Mouse (Mus musculus) heart, postnatal 36 days (tissue): Measurements from ENCODE around the gene Hmgb2. TPM values are rescaled to one million over a fixed set of nuclear protein-coding genes. Genes with fewer than 3 reads are reported as not detected.

Source experiments
- DNase-seq, 2 experiments: peaks; one replicate each; pipeline ENCODE4 v3.0.0; 2021 to 2022
- intact Hi-C: fragments of 180-260 bp; cut with DNase I; formaldehyde crosslinking; loops from one replicate; pipeline ENCODE4 v1.15.1; 2025
- total RNA-seq, 2 experiments: library from RNA; stranded (reverse); gene quantifications; 2 replicates each; pipeline ENCODE4 v1.2.3; 2021

Gene Hmgb2
- total RNA-seq, 2 experiments from 2014 or later, result 13.2 to 22.2 TPM

DNA sequence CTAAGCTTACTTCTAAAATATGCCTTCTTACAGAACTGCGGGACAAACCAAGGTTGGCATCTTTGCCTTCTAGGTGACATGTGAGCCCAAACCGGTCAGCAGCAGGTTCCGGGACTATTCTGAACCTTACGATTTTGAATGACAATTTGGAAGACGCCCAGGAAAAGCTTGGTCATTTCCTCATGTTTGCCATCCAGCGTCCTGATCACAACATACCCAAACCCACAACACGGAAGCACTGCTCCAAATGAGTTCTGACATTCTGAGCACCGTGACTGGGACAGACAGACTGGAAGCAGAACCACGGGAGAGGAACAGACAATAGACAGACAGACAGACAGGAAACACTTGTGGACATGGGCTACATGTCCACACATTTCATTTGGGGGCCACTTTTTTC is 29.7 kb downstream of the Hmgb2 start:
- peak in 1 of 2 experiments; percentile 7 for DNase-seq
- intact Hi-C loops, result loop anchor here (2.0 kb wide), 2 partner anchors 31 to 249 kb away; no protein-coding TSS in a partner anchor

DNA sequence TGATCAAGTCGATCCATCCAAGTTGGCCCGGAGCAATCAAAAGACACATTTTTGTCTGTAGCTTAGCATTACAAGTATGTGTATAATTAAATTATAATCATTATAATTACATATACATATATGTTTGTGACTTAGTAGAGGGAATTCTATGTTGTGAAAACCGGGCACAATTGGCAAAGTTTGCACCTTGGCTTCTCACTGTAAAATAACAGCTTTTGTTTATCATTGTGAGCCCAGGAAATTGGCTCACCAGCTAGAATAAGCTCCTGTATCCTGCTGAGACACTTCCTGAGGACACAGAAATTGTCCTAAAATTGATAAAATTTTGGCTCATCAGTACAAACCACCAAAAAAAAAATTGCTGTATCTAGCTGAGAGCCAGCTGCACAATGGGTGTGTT is 34.7 kb downstream of the Hmgb2 start:
- DNase-seq, result no peak
- intact Hi-C loops, result no loop called here

DNA sequence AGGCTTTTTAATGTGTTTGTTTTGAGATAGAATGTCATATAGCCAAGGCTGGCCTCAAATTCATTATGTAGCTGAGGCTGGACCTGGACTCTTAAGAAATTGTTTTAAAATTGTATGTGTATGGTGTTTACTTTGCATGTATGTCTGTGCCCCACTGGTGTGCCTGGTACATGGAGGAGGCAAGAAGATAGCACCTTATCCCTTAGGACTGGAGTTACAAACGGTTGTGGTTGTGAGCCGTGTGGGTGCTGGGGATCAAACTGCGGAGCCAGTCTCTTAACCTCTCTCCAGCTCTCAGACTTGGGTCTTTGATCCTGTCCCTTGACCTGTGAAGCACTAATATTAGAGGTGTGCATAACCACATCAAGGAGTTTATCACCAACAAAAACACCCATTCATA is 35.1 kb downstream of the Hmgb2 start:
- DNase-seq, result no peak
- intact Hi-C loops, result no loop called here

DNA sequence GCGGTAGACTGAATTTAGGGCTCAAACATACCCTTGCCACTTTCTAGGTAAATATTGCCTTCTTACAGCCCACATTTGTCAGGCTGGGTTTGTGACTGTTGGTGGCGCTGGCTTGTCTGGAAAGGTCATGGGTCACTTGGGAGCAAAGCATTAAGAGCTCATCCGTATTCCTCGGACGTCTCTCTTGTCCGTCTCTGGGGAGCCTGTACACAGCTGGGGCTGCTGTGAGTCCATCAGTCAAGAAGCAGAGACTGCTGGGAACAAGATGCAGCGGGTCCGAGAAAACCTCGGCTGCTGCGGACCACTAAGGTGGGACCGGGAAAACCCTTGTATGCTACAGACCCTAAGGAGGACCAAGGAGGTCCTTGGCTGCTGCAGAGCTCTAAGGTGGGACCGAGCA is 35.9 kb downstream of the Hmgb2 start:
- no peak for DNase-seq
- intact Hi-C loops, result no loop called here

DNA sequence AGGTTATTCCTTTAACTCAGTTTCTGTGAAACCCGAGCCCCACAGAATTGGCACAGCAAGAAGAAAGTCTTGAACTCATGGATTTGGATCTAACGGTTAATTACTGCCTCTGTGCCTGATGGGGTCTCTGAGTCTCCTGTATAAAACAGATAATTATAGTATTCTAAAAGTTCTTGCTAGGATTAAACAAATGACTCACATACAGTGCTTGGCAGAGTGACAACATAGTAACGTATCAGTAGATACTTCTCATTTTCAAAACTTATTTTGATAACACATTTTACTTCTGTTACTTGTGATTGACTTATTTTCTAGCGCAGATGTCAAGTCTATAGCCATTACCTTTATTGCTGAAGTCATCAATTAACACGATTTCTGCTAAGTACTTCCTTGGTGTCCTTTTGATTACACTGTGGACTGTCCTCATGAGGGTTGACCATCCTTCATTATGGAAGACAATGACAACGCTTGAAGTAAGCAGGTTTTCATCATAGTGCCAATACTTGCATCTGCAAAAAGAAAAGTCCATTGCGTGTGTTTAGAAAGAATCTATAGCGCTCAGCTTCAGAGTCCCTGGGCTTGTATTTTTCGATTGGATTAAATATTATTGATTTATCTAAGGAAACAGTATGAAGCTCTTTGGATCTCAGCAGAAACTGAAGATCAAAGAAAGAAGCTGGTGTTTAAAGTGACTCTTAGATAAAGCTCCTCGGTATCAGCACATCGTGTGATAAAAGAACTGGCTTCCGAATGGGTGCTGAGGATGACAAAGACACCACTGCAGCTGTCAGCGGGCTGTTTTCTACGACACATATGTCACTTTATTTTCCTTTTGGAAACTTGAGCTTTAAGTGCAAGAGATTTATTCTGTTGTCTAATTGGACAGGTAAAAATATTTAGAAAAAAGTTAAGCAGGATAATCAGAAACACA is 40.7 kb downstream of the Hmgb2 start:
- intact Hi-C loops, result no loop called here
- DNase-seq, result no peak

DNA sequence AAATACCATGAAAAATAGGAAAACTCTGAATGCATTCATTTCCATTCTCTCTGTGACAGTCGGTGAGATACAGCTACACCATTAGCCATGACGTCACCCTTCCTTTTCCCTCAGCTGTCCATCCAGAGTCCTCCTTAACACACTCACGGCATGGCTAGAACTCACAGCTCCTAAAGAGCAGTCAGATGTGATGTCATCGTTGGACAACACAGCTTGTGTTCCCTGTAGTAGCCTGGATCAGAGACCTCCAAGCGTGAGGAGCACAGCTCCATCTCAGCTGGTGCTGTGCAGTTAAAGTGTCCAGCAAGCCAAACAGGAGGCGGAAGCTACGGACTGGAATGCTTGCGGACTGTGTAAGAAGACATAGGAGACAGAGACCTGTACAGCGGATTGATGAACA is 49.2 kb downstream of the Hmgb2 start:
- DNase-seq, result no peak
- intact Hi-C loops, result no loop called here

DNA sequence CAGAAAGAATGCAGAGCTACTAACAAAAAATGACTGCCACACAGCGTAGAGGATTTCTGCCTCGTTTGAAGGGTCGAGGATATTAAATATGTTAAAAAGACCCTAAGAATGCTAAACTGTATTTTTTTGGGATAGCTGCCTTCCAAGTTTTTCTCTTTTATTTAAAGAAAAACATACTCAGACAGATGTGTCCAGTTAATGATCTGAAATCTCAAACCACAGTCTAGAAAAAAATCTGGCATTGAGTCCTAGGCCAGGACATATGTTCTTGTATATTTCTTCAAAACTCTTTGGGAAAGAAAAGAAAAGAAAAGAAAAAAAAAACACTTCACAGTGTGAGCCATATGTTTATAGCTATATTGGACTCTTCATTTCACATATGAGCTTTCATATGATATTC is 51.0 kb downstream of the Hmgb2 start:
- intact Hi-C loops, result no loop called here
- no peak for DNase-seq

DNA sequence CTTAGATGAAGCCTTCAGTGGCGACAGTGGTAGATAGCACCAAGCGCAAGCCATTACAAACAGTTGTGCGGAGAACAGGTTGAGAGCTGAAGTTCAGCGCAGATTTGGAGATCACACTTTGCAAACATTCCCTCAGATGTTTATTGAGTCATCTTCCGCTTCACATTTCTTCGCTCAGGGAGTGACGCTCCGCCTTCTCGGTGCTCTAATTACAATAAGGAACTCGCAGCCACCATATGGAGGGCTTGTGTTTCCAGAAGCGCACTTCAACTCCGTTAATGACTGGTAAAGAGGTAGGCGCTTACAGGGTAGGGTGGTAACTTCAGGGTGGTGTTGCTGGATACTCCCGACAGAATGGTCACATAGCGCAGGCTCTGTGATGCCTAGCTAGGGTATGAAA is 52.0 kb downstream of the Hmgb2 start:
- DNase-seq, result no peak
- intact Hi-C loops, result no loop called here

DNA sequence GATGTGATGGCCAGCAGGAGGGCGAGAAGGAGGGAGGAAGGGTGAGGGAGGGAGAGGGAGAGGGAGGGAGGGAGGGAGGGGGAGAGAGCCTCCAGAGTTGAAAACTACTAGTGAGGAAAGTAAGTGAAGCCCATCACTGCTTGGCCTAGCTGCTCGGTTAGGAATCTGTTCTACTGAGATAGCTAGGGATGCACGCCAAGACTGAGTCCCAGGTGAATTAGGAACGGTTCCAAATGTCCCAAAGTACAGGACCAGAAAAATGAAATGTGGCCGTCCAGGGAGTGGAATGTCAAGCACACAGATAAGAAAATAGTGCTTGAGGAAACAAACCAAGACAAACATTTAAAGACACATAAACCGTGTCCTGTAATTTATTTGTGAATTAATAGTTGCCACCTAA is 53.3 kb downstream of the Hmgb2 start:
- intact Hi-C loops, result no loop called here

More for the DNA sequence above, 53.3 kb downstream of the Hmgb2 start:
- DNase-seq, result no peak

Other genes starting within 250 kb of the Hmgb2 start
- 10 to 100 TPM; 53.8 to 68.2 TPM for gene Hand2, start 190.9 kb upstream of the Hmgb2 start, total RNA-seq
- not detected for gene Scrg1, start 56.0 kb upstream of the Hmgb2 start, total RNA-seq
- gene Sap30, start 24.0 kb upstream of the Hmgb2 start, total RNA-seq, result 10 to 100 TPM; 13.3 to 17.8 TPM
- 1 to 10 TPM; 3.9 to 5.9 TPM for gene Galnt7, start 141.1 kb downstream of the Hmgb2 start, total RNA-seq